Mouse (Mus musculus): Measurements from ENCODE around the gene Prlr.
A peak's percentile ranks its signal among the peaks of the same experiment; 100 is the strongest.

Prlr gene

GRCm38 (mm10) chr15:10330626-10331025 lies 153.6 kb downstream of the Prlr start:
- no peak for DNase-seq (ENCODE audit: low spot score)

DNA sequence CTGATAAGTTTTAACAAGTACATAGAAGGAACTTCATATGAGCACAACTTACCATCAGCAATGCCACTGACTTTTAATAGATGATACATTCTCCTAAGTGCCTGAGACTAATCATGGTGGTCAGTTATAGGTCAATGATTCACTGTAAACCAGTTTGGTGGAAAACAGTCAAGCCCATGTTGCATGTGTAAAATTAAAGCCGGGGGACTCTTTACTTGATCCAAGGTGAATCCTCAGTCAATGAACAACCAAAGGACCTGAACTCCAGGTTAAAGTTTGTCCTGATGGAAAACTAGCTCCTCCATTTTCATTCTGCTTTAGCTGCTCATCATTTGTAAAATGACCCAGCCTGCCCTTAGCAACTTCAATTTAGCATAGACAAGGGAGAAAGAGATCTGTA lies 155.5 kb downstream of the Prlr start:
- peak; percentile 38 for DNase-seq (ENCODE audit: low spot score)

GRCm38 (mm10) chr15:10338606-10339005 lies 161.6 kb downstream of the Prlr start:
- DNase-seq (ENCODE audit: low spot score), result no peak

DNA sequence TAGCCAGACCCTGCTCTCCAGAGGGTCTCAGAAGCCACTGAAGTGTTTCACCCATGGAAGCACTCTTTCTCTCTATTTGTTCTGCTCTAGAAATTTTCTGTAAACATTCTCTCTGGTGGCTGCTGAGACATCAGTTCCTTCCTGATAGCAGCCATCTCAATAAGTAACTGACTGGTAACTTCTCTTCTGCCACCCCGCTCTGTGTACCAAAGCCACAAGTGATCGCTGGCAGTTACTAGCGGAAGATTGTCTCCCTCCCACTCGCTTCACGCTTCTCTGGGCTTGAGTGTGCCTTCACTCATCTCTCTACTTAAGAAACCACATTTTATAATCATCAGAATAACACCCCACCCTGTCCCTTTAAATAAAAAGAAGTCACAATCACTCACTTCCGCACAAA lies 170.0 kb downstream of the Prlr start:
- DNase-seq (ENCODE audit: low spot score), result no peak

GRCm38 (mm10) chr15:10358039-10358948 lies 181.3 kb downstream of the Prlr start, which contains the start of gene Agxt2:
Gene Agxt2, plus strand, starts transcription at chr15:10358532.
- peak; percentile 63 for DNase-seq (ENCODE audit: low spot score)

GRCm38 (mm10) chr15:10366331-10366730 lies 189.3 kb downstream of the Prlr start:
- no peak for DNase-seq (ENCODE audit: low spot score)

DNA sequence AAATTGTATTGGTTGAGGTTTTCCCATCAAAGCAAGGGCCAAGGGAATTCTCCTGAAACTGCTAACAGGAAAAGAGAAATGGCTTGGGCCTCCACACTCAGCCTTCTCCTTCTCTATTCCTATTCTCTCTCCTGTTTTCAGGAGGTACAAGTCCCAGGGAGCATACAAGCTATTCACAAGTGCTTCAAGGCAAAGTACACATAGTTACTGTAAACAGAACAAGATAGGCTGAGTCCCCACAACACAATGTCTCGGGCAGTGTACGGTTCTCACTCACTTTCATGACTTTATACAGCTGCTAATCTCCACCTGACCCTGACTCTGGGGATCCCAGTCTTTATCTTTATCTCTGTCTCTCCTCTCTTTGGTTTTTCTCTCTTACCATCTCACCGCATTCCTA lies 198.4 kb downstream of the Prlr start:
- DNase-seq (ENCODE audit: low spot score), result peak; percentile 13

- no peak for DNase-seq (ENCODE audit: low spot score)
These were observed 201.4 kb downstream of the Prlr start for GRCm38 (mm10) chr15:10378338-10378959.

DNA sequence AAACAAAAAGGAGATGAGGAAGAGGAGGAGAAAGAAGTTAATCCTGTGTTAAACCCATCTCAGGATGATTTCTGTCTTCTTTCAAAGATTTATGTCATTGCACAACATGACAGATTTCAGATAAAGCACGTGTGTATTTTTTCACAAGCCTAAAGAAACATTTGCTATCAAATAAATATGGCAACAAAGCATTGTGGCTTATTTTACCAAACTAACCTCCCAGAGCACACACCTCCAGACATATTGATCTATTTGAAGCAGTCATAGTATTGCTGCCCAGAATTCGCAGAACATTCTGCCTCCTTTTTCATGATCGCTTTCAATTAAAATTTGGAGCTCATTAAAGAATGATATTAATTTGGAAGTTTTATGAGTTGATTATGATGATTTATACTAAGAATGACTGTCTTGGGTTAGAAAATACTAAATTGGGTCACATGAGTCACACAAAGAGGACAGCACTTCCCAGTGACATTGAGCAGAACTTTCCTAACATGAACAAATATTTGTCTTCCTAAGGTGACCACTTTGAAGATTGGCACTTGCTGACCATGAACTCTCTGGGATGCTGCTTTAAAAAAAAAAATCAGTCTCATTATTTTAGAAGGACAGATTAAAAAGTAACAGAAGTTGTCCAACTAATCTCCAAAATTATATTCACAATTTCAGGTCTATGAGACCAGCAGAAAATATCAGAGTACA lies 202.9 kb downstream of the Prlr start:
- DNase-seq (ENCODE audit: low spot score), result no peak

- no peak for DNase-seq (ENCODE audit: low spot score)
These were observed 210.2 kb downstream of the Prlr start for GRCm38 (mm10) chr15:10387263-10387662.

Data from yolk sac, embryonic 10.5 days (tissue).